Mouse (Mus musculus) kidney, postnatal 10 days (tissue): ENCODE data around the gene Ap3d1.

Source experiments
- DNase-seq: peaks from one replicate; pipeline ENCODE4 v3.0.0; 2021; ENCODE audit warnings: mixed read lengths

The Ap3d1 gene

GRCm38 (mm10) chr10:80702536-80703390, 39.3 kb downstream of the Ap3d1 start:
- peak; percentile 97 for DNase-seq

GRCm38 (mm10) chr10:80701721-80702535, 40.1 kb downstream of the Ap3d1 start, which contains the start of the genes Mob3a and Izumo4:
Gene Mob3a (minus strand): TSS chr10:80701977.
Gene Izumo4 (plus strand): TSS chr10:80702184.
- peak; percentile 99 for DNase-seq

GRCm38 (mm10) chr10:80700732-80701131, 41.3 kb downstream of the Ap3d1 start:
- DNase-seq = no peak

- no peak for DNase-seq
Measured at GRCm38 (mm10) chr10:80700038-80700504, 42.0 kb downstream of the Ap3d1 start.

GRCm38 (mm10) chr10:80698605-80699004, 43.5 kb downstream of the Ap3d1 start:
- DNase-seq = no peak

- DNase-seq = no peak
Measured at GRCm38 (mm10) chr10:80697812-80698211, 44.3 kb downstream of the Ap3d1 start.

- no peak for DNase-seq
Measured at GRCm38 (mm10) chr10:80697393-80697787, 44.7 kb downstream of the Ap3d1 start.

GRCm38 (mm10) chr10:80696502-80697392, 45.3 kb downstream of the Ap3d1 start:
- DNase-seq = no peak

- no peak for DNase-seq
Measured at GRCm38 (mm10) chr10:80695801-80696501, 46.1 kb downstream of the Ap3d1 start.

GRCm38 (mm10) chr10:80695186-80695585, 46.9 kb downstream of the Ap3d1 start:
- peak; percentile 54 for DNase-seq

- DNase-seq = no peak
Measured at GRCm38 (mm10) chr10:80694159-80694938, 47.7 kb downstream of the Ap3d1 start.

GRCm38 (mm10) chr10:80693401-80694045, 48.5 kb downstream of the Ap3d1 start:
- no peak for DNase-seq

GRCm38 (mm10) chr10:80692249-80693165, 49.6 kb downstream of the Ap3d1 start:
- DNase-seq = no peak

- peak; percentile 88 for DNase-seq
Measured at GRCm38 (mm10) chr10:80687850-80688249, 54.2 kb downstream of the Ap3d1 start.

- DNase-seq = no peak
Measured at GRCm38 (mm10) chr10:80686617-80687016, 55.4 kb downstream of the Ap3d1 start.

GRCm38 (mm10) chr10:80684984-80685383, 57.1 kb downstream of the Ap3d1 start:
- DNase-seq = no peak

- DNase-seq = peak; percentile 85
Measured at GRCm38 (mm10) chr10:80684214-80684613, 57.9 kb downstream of the Ap3d1 start.

- no peak for DNase-seq
Measured at GRCm38 (mm10) chr10:80683647-80684046, 58.4 kb downstream of the Ap3d1 start.

GRCm38 (mm10) chr10:80682003-80682402, 60.1 kb downstream of the Ap3d1 start:
- no peak for DNase-seq
